Mouse (Mus musculus): Measurements from ENCODE around the gene Idh2.

DNA sequence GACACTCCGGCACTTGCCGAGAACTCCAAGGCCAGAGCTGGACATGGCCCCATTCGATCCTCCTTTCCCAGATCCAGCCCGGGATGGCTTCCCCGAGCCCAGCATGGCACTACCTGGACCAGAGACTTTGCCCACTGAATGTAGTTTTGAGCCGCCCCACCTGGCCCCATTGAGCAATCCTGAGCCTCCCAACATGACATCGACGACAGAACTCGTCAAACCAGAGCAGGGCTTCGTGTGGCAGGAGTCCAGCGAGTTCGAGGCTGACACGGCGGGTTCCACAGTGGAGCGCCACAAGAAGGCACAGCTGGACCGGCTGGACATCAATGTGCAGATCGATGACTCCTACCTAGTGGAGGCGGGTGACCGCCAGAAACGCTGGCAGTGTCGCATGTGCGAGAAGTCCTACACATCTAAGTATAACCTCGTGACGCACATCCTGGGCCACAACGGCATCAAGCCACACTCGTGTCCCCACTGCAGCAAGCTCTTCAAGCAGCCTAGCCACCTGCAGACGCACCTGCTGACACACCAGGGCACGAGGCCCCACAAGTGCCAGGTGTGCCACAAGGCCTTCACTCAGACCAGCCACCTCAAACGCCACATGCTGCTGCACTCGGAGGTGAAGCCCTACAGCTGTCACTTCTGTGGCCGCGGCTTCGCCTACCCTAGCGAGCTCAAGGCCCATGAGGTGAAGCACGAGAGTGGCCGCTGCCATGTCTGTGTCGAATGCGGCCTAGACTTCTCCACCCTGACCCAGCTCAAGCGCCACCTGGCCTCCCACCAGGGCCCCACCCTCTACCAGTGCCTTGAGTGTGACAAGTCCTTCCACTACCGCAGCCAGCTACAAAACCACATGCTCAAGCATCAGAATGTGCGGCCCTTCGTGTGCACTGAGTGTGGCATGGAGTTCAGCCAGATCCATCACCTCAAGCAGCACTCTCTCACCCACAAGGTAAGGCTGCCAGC lies 33.3 kb downstream of the Idh2 start:
- TF ChIP-seq CHD2 (IDR thresholded peaks at IDR 0.05; ENCODE audit: low read depth, low read length) (no peak), HCFC1 (IDR thresholded peaks at IDR 0.05; ENCODE audit: borderline replicate concordance, insufficient read depth, low read length) (no peak)
